Mouse (Mus musculus): Measurements from ENCODE around the gene Fam129c. TPM values are rescaled to one million over a fixed set of nuclear protein-coding genes. Genes with fewer than 3 reads are reported as not detected.

Gene Fam129c
- polyA plus RNA-seq, 1 experiment from 2014 or later, result 3.6 TPM

- H3K9ac ChIP-seq (ENCODE audit: low read length), result no peak overlapping the region
- H3K4me2 ChIP-seq (ENCODE audit: low read depth), result no peak overlapping the region
- no peak for DNase-seq (ENCODE audit: low spot score)
- H3K4me3 ChIP-seq (ENCODE audit: low read depth, low read length), result no peak overlapping the region
- no peaks in the 10 kb centered on the region for H3K36me3 ChIP-seq (ENCODE audit: control insufficient read depth, insufficient read depth, low read length)
- no peak overlapping the region for H3K27ac ChIP-seq (ENCODE audit: low read depth, low read length)
- peaks cover 67% of the 10 kb centered on the region for H3K27me3 ChIP-seq (ENCODE audit: control insufficient read depth, insufficient read depth, low read length)
- ATAC-seq (ENCODE audit: insufficient read depth, low FRiP score, low TSS enrichment), result no peak
- 86% methylated on average over 5 of the region's 5 CpGs for WGBS
- H3K4me1 ChIP-seq (ENCODE audit: control insufficient read depth, insufficient read depth, low read length), result peaks cover 4% of the 10 kb centered on the region; the same call in 1 of the 2 replicates
- 0 out of 2 replicates have a peak, but pooled peaks cover 3% of the 10 kb centered on the region for H3K9me3 ChIP-seq (ENCODE audit: control insufficient read depth, low read length)
Observed at GRCm38 (mm10) chr8:71560765-71561164, 36.7 kb upstream of the Fam129c start.

GRCm38 (mm10) chr8:71561401-71561800, 36.0 kb upstream of the Fam129c start:
- Histone ChIP-seq H3K4me1 (ENCODE audit: control insufficient read depth, insufficient read depth, low read length) (peaks cover 4% of the 10 kb centered on the region; the same call in 1 of the 2 replicates), H3K4me3 (ENCODE audit: low read depth, low read length) (no peak overlapping the region), H3K36me3 (ENCODE audit: control insufficient read depth, insufficient read depth, low read length) (no peaks in the 10 kb centered on the region), H3K4me2 (ENCODE audit: low read depth) (no peak overlapping the region), H3K9me3 (ENCODE audit: control insufficient read depth, low read length) (0 out of 2 replicates have a peak, but pooled peaks cover 3% of the 10 kb centered on the region), H3K27ac (ENCODE audit: low read depth, low read length) (no peak overlapping the region), H3K9ac (ENCODE audit: low read length) (no peak overlapping the region), H3K27me3 (ENCODE audit: control insufficient read depth, insufficient read depth, low read length) (peaks cover 67% of the 10 kb centered on the region)
- ATAC-seq (ENCODE audit: insufficient read depth, low FRiP score, low TSS enrichment), result no peak
- 3% methylated on average over 15 of the region's 15 CpGs for WGBS
- DNase-seq (ENCODE audit: low spot score), result peak; percentile 87

- no peak overlapping the region for H3K4me3 ChIP-seq (ENCODE audit: low read depth, low read length)
- H3K36me3 ChIP-seq (ENCODE audit: control insufficient read depth, insufficient read depth, low read length), result no peaks in the 10 kb centered on the region
- peak overlapping the region; percentile 2; the same call in 1 of the 2 replicates for H3K4me2 ChIP-seq (ENCODE audit: low read depth)
- 0 out of 2 replicates have a peak, but pooled peaks cover 3% of the 10 kb centered on the region for H3K9me3 ChIP-seq (ENCODE audit: control insufficient read depth, low read length)
- no peak overlapping the region for H3K27ac ChIP-seq (ENCODE audit: low read depth, low read length)
- H3K4me1 ChIP-seq (ENCODE audit: control insufficient read depth, insufficient read depth, low read length), result peaks cover 4% of the 10 kb centered on the region; the same call in 1 of the 2 replicates
- peak; percentile 27; the same call in 1 of the 2 replicates for ATAC-seq (ENCODE audit: insufficient read depth, low FRiP score, low TSS enrichment)
- peak; percentile 71 for DNase-seq (ENCODE audit: low spot score)
- WGBS, result under 1% methylated on average over 33 of the region's 33 CpGs
- peaks cover 54% of the 10 kb centered on the region for H3K27me3 ChIP-seq (ENCODE audit: control insufficient read depth, insufficient read depth, low read length)
- H3K9ac ChIP-seq (ENCODE audit: low read length), result no peak overlapping the region
Observed at GRCm38 (mm10) chr8:71562751-71563150, 34.7 kb upstream of the Fam129c start.

- no peak overlapping the region for H3K4me3 ChIP-seq (ENCODE audit: low read depth, low read length)
- H3K9me3 ChIP-seq (ENCODE audit: control insufficient read depth, low read length), result 0 out of 2 replicates have a peak, but pooled peaks cover 3% of the 10 kb centered on the region
- ATAC-seq (ENCODE audit: insufficient read depth, low FRiP score, low TSS enrichment), result no peak
- H3K4me1 ChIP-seq (ENCODE audit: control insufficient read depth, insufficient read depth, low read length), result no peaks in the 10 kb centered on the region
- H3K4me2 ChIP-seq (ENCODE audit: low read depth), result no peak overlapping the region
- DNase-seq (ENCODE audit: low spot score), result no peak
- peaks cover 47% of the 10 kb centered on the region for H3K27me3 ChIP-seq (ENCODE audit: control insufficient read depth, insufficient read depth, low read length)
- no peaks in the 10 kb centered on the region for H3K36me3 ChIP-seq (ENCODE audit: control insufficient read depth, insufficient read depth, low read length)
- no peak overlapping the region for H3K27ac ChIP-seq (ENCODE audit: low read depth, low read length)
- 91% methylated on average over 4 of the region's 4 CpGs for WGBS
- H3K9ac ChIP-seq (ENCODE audit: low read length), result no peak overlapping the region
Observed at GRCm38 (mm10) chr8:71563992-71564391, 33.5 kb upstream of the Fam129c start.

GRCm38 (mm10) chr8:71566501-71566900, 30.9 kb upstream of the Fam129c start, which contains the start of gene Nxnl1:
Nxnl1 (minus strand) TSS chr8:71566601.
- peaks cover 29% of the 10 kb centered on the region for H3K27me3 ChIP-seq (ENCODE audit: control insufficient read depth, insufficient read depth, low read length)
- WGBS, result 77% methylated on average over 3 of the region's 3 CpGs
- ATAC-seq (ENCODE audit: insufficient read depth, low FRiP score, low TSS enrichment) (no peak), DNase-seq (ENCODE audit: low spot score) (no peak)
- H3K27ac ChIP-seq (ENCODE audit: low read depth, low read length), result no peak within 1 kb of the TSS
- 0 out of 2 replicates have a peak, but pooled peaks cover 3% of the 10 kb centered on the region for H3K9me3 ChIP-seq (ENCODE audit: control insufficient read depth, low read length)
- H3K4me2 ChIP-seq (ENCODE audit: low read depth), result no peak within 1 kb of the TSS
- no peak within 1 kb of the TSS for H3K9ac ChIP-seq (ENCODE audit: low read length)
- peaks cover 9% of the 10 kb centered on the region; the same call in 1 of the 2 replicates for H3K4me1 ChIP-seq (ENCODE audit: control insufficient read depth, insufficient read depth, low read length)
- H3K36me3 ChIP-seq (ENCODE audit: control insufficient read depth, insufficient read depth, low read length), result no peaks in the 10 kb centered on the region
- H3K4me3 ChIP-seq (ENCODE audit: low read depth, low read length), result no peak within 1 kb of the TSS

GRCm38 (mm10) chr8:71567587-71567986, 29.9 kb upstream of the Fam129c start:
- no peak overlapping the region for H3K9ac ChIP-seq (ENCODE audit: low read length)
- WGBS, result 75% methylated on average over 7 of the region's 7 CpGs

GRCm38 (mm10) chr8:71568387-71568937, 29.0 kb upstream of the Fam129c start, which contains the start of gene Slc27a1:
Slc27a1 (plus strand) TSS chr8:71568882.
- WGBS, result 8% methylated on average over 13 of the region's 13 CpGs
- H3K9ac ChIP-seq (ENCODE audit: low read length), result peak within 1 kb of the TSS; percentile 51
- ATAC-seq (ENCODE audit: insufficient read depth, low FRiP score, low TSS enrichment) (no peak), DNase-seq (ENCODE audit: low spot score) (no peak)
- peak within 1 kb of the TSS; percentile 87 for H3K4me2 ChIP-seq (ENCODE audit: low read depth)
- peaks cover 9% of the 10 kb centered on the region for H3K27me3 ChIP-seq (ENCODE audit: control insufficient read depth, insufficient read depth, low read length)
- H3K4me1 ChIP-seq (ENCODE audit: control insufficient read depth, insufficient read depth, low read length), result peaks cover 9% of the 10 kb centered on the region; the same call in 1 of the 2 replicates
- no peak within 1 kb of the TSS for H3K27ac ChIP-seq (ENCODE audit: low read depth, low read length)
- H3K36me3 ChIP-seq (ENCODE audit: control insufficient read depth, insufficient read depth, low read length), result no peaks in the 10 kb centered on the region
- peak within 1 kb of the TSS; percentile 67 for H3K4me3 ChIP-seq (ENCODE audit: low read depth, low read length)
- 0 out of 2 replicates have a peak, but pooled peaks cover 3% of the 10 kb centered on the region for H3K9me3 ChIP-seq (ENCODE audit: control insufficient read depth, low read length)

More at GRCm38 (mm10) chr8:71567587-71567986, 29.9 kb upstream of the Fam129c start:
- 0 out of 2 replicates have a peak, but pooled peaks cover 3% of the 10 kb centered on the region for H3K9me3 ChIP-seq (ENCODE audit: control insufficient read depth, low read length)
- no peak for ATAC-seq (ENCODE audit: insufficient read depth, low FRiP score, low TSS enrichment)
- peaks cover 18% of the 10 kb centered on the region for H3K27me3 ChIP-seq (ENCODE audit: control insufficient read depth, insufficient read depth, low read length)
- no peak overlapping the region for H3K4me2 ChIP-seq (ENCODE audit: low read depth)
- no peak for DNase-seq (ENCODE audit: low spot score)
- H3K4me1 ChIP-seq (ENCODE audit: control insufficient read depth, insufficient read depth, low read length), result peaks cover 9% of the 10 kb centered on the region; the same call in 1 of the 2 replicates
- no peaks in the 10 kb centered on the region for H3K36me3 ChIP-seq (ENCODE audit: control insufficient read depth, insufficient read depth, low read length)
- H3K27ac ChIP-seq (ENCODE audit: low read depth, low read length), result no peak overlapping the region
- no peak overlapping the region for H3K4me3 ChIP-seq (ENCODE audit: low read depth, low read length)

GRCm38 (mm10) chr8:71568941-71569340, 28.5 kb upstream of the Fam129c start:
- peaks cover 9% of the 10 kb centered on the region for H3K27me3 ChIP-seq (ENCODE audit: control insufficient read depth, insufficient read depth, low read length)
- no peak for ATAC-seq (ENCODE audit: insufficient read depth, low FRiP score, low TSS enrichment)

More at GRCm38 (mm10) chr8:71568941-71569340, 28.5 kb upstream of the Fam129c start:
- WGBS, result 27% methylated on average over 6 of the region's 6 CpGs
- no peak overlapping the region; the same call in 1 of the 2 replicates for H3K9ac ChIP-seq (ENCODE audit: low read length)
- H3K27ac ChIP-seq (ENCODE audit: low read depth, low read length), result no peak overlapping the region
- H3K4me1 ChIP-seq (ENCODE audit: control insufficient read depth, insufficient read depth, low read length), result peaks cover 9% of the 10 kb centered on the region; the same call in 1 of the 2 replicates
- no peak for DNase-seq (ENCODE audit: low spot score)
- H3K9me3 ChIP-seq (ENCODE audit: control insufficient read depth, low read length), result 0 out of 2 replicates have a peak, but pooled peaks cover 3% of the 10 kb centered on the region
- H3K4me3 ChIP-seq (ENCODE audit: low read depth, low read length), result peak overlapping the region; percentile 67
- H3K36me3 ChIP-seq (ENCODE audit: control insufficient read depth, insufficient read depth, low read length), result no peaks in the 10 kb centered on the region
- peak overlapping the region; percentile 87 for H3K4me2 ChIP-seq (ENCODE audit: low read depth)

Data from neural tube, embryonic 11.5 days (tissue).